Mouse (Mus musculus) small intestine, adult 2 months (tissue): ENCODE data around the gene Ntrk1.

Source experiments
- CTCF ChIP-seq: fragments of 200-500 bp; IDR thresholded peaks from 2 replicates; pipeline ENCODE4 v1.5.1; 2012; ENCODE audit warnings: low read depth, mild to moderate bottlenecking, control low read depth, inconsistent platforms, low read length, moderate library complexity, mixed read lengths; ENCODE audit not compliant: insufficient replicate concordance, insufficient read length; ENCODE audit errors: extremely low read depth
- POLR2A ChIP-seq: fragments of 200-500 bp; IDR thresholded peaks from 2 replicates; pipeline ENCODE4 v1.6.1; 2012; ENCODE audit warnings: low read depth, mild to moderate bottlenecking, control low read depth, inconsistent platforms, low read length, moderate library complexity

DNA sequence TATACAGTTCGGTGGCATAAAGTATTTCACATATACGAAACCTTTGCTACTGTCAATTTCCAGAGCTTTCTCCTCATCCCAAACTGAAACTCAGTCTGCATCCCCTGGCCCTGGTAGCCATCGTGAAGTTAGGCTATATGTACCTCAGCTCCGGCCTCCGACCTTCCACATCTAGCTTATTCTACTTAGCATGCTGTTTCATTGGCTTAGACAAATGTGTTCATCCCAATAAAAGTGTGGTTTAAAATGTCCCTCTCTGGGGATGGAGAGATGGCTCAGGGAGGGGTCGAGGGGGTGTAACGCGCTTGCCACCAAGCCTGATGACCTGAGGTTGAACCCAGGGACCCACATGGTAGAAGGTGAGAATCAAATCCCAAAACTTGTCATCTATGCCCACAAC lies 25.5 kb downstream of the Ntrk1 start:
- TF ChIP-seq POLR2A (no peak), CTCF (no peak)
